Mouse (Mus musculus) hindbrain, embryonic 10.5 days (tissue): ENCODE measurements around the gene Il1b. TPM values are rescaled to one million over a fixed set of nuclear protein-coding genes. Genes with fewer than 3 reads are reported as not detected.

Source experiments
- polyA plus RNA-seq: library from polyadenylated mRNA; unstranded; fragments of >200 nt; fragmentation: Nextera tagmentation; extraction: Ambion mirVana; gene quantifications from 2 replicates; pipeline ENCODE4 v1.2.1, GENCODE M21; 2016

Il1b gene
- polyA plus RNA-seq, 1 experiment from 2014 or later = not detected

Other genes with a start within 250 kb of the Il1b start
- gene Chchd5, start 241.4 kb downstream of the Il1b start, polyA plus RNA-seq = 27.8 and 29.3 TPM in 2 replicates
- gene Slc20a1, start 172.4 kb downstream of the Il1b start, polyA plus RNA-seq = 37.8 and 46.9 TPM in 2 replicates
- gene Ckap2l, start 73.9 kb downstream of the Il1b start, polyA plus RNA-seq = 50.8 and 59.3 TPM in 2 replicates
- not detected in 2 replicates for gene Il1a, start 61.2 kb downstream of the Il1b start, polyA plus RNA-seq
- not detected in 2 replicates for gene F830045P16Rik, start 165.5 kb upstream of the Il1b start, polyA plus RNA-seq
- gene Sirpa, start 221.7 kb upstream of the Il1b start, polyA plus RNA-seq = 19.6 and 20.9 TPM in 2 replicates